Mouse (Mus musculus): ENCODE results near the gene Ago4.

DNA sequence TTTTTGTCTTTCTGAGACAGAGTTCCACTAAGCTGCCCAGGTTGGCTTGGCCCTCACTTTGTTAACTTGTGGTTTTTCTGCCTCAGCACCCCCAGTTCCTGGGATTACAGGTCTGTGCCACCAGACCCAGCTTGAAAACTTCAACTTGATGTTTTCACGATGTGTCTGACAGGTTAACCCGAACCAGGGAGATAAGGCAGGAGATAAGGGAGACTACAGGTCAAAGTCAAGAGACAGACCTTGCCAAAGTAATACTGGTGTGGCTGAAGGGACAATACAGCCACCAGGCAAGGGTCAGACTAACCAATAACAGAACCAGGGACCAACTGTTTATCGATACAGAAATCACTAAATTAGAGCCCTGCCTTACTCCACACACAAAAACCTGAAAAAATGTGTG, 53.0 kb downstream of the Ago4 start:
- TF ChIP-seq CTCF (IDR thresholded peaks at IDR 0.05; ENCODE audit: low read depth) (no peak), EP300 (optimal IDR thresholded peaks at IDR 0.05) (no peak)

Data from stomach, postnatal 0 days (tissue).